11 mouse cellular contexts compared by ENCODE assay signal in the genomic region with DNA sequence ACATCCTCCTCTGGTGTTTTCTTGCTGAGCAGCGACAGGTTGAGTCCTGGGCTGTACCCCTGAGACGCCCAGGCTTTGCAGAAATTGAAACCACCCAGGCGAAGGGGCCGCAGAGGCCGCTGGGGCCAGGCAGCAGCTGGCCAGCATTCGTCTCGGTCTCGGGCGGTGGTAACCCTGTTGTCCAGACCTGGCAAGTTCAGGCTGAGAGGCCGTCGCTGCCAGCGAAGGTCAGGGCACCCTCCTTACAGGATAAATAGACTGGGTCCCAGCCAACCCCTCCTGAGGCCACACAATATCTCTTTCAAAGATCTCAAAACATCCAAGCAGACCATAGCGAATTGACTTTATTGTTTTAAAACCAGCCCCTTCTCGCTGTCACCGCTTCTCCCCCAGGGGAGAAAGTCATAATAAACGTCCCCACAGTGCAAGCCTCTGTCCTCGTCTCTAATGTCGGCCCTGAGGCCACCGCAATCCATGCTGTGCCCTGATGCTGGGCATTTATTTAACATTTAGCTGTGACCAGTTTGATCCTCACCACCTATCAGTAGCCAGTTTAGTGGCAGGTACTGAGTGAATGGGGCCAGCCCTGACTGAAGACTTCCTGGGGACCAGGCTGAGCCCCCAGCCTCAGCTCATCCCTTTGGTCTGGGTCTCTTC.
DNase-seq lines count a peak whose midpoint lies in the region; ATAC-seq and TF ChIP-seq lines count a peak whose summit lies in the region.
"Had no signal": no experiment of that assay in that cellular context is flagged by ENCODE, and none has a peak within 500 bp of the region (broad histone marks: within the 10 kb centered on the region; RNA-seq: fewer than 3 reads in every experiment).

No protein-coding gene starts in this region.

- no peaks in the 10 kb centered on the region for H3K36me3 ChIP-seq in embryonic facial prominence, embryonic 11.5 days (replicated peaks; ENCODE audit: control insufficient read depth, insufficient read depth, low read depth, low read length)
- no peaks in the 10 kb centered on the region for H3K36me3 ChIP-seq in hindbrain, embryonic 13.5 days
- no peaks in the 10 kb centered on the region for H3K36me3 ChIP-seq in midbrain, postnatal 0 days (ENCODE audit: insufficient read depth, low read length)

- H3K4me1 ChIP-seq in embryonic facial prominence, embryonic 11.5 days (ENCODE audit: control insufficient read depth, insufficient read depth, low read length) = peaks cover 3% of the 10 kb centered on the region; the same call in 1 of the 2 replicates
- peaks cover 20% of the 10 kb centered on the region for H3K4me1 ChIP-seq in hindbrain, embryonic 13.5 days (replicated peaks)
- H3K4me1 ChIP-seq in midbrain, postnatal 0 days (ENCODE audit: insufficient read depth, low read length) = no peaks in the 10 kb centered on the region
- H3K4me1 ChIP-seq in lung, adult 2 months (ENCODE audit: control insufficient read depth, insufficient read depth, low read length) = no peaks in the 10 kb centered on the region
- H3K4me1 ChIP-seq: forebrain, embryonic 13.5 days had no signal

- no peaks in the 10 kb centered on the region; the same call in 1 of the 2 replicates for H3K27me3 ChIP-seq in embryonic facial prominence, embryonic 11.5 days (ENCODE audit: control insufficient read depth, insufficient read depth, low read length)
- H3K27me3 ChIP-seq in hindbrain, embryonic 13.5 days = 0 out of 2 replicates have a peak, but pooled peaks cover 7% of the 10 kb centered on the region
- no peaks in the 10 kb centered on the region for H3K27me3 ChIP-seq in midbrain, postnatal 0 days (ENCODE audit: insufficient read depth, low read length)
- H3K27me3 ChIP-seq: forebrain, embryonic 13.5 days; megakaryocyte, embryonic 14.5 days had no signal

- no peak overlapping the region for H3K9ac ChIP-seq in embryonic facial prominence, embryonic 11.5 days (replicated peaks; ENCODE audit: low read length)
- H3K9ac ChIP-seq in hindbrain, embryonic 13.5 days = 0 out of 2 replicates have a peak overlapping the region, but pooled peaks have one; percentile 14
- no peak overlapping the region for H3K9ac ChIP-seq in midbrain, postnatal 0 days (replicated peaks; ENCODE audit: low read length, poor library complexity, severe bottlenecking)
- H3K9ac ChIP-seq: forebrain, embryonic 13.5 days; liver, postnatal 0 days had no signal

- H3K9me3 ChIP-seq in embryonic facial prominence, embryonic 11.5 days (replicated peaks; ENCODE audit: control insufficient read depth, low read length) = no peaks in the 10 kb centered on the region
- H3K9me3 ChIP-seq in hindbrain, embryonic 13.5 days = no peaks in the 10 kb centered on the region
- H3K9me3 ChIP-seq in midbrain, postnatal 0 days (ENCODE audit: low read length) = no peaks in the 10 kb centered on the region
- H3K9me3 ChIP-seq: forebrain, embryonic 13.5 days; megakaryocyte, embryonic 14.5 days had no signal

- H3K27ac ChIP-seq in embryonic facial prominence, embryonic 11.5 days (replicated peaks; ENCODE audit: low read depth, low read length) = no peak overlapping the region
- H3K27ac ChIP-seq in hindbrain, embryonic 13.5 days = no peak overlapping the region
- no peak overlapping the region for H3K27ac ChIP-seq in midbrain, postnatal 0 days (ENCODE audit: low read depth, low read length)
- H3K27ac ChIP-seq: forebrain, embryonic 13.5 days; heart, adult 2 months had no signal

- no peak for TF ChIP-seq POLR2A in lung, adult 2 months (IDR thresholded peaks at IDR 0.05; ENCODE audit: borderline replicate concordance, extremely low read depth, low read depth, low read length)

- no peak for TF ChIP-seq CTCF in midbrain, postnatal 0 days (IDR thresholded peaks at IDR 0.05)
- no peak for TF ChIP-seq CTCF in lung, adult 2 months (IDR thresholded peaks at IDR 0.05; ENCODE audit: insufficient read depth, low read length)

- no peak overlapping the region for H3K4me2 ChIP-seq in embryonic facial prominence, embryonic 11.5 days (ENCODE audit: low read depth, low read length)
- no peak overlapping the region for H3K4me2 ChIP-seq in hindbrain, embryonic 13.5 days
- no peak overlapping the region for H3K4me2 ChIP-seq in midbrain, postnatal 0 days (ENCODE audit: low read depth, low read length, poor library complexity, severe bottlenecking)
- H3K4me2 ChIP-seq: forebrain, embryonic 13.5 days had no signal

- WGBS in embryonic facial prominence, embryonic 11.5 days = 19% methylated on average over 19 of the region's 19 CpGs
- 21% methylated on average over 19 of the region's 19 CpGs for WGBS in hindbrain, embryonic 13.5 days
- WGBS in midbrain, postnatal 0 days = 25% methylated on average over 19 of the region's 19 CpGs
- WGBS in lung, adult 2 months = 57% methylated on average over 19 of the region's 19 CpGs

- no peak overlapping the region for H3K4me3 ChIP-seq in embryonic facial prominence, embryonic 11.5 days (ENCODE audit: low read depth, low read length)
- no peak overlapping the region for H3K4me3 ChIP-seq in hindbrain, embryonic 13.5 days
- no peak overlapping the region for H3K4me3 ChIP-seq in midbrain, postnatal 0 days (ENCODE audit: low read depth, low read length)
- H3K4me3 ChIP-seq in lung, adult 2 months (replicated peaks; ENCODE audit: extremely low read depth, low read depth, low read length) = no peak overlapping the region
- H3K4me3 ChIP-seq: forebrain, embryonic 13.5 days; heart, adult 2 months had no signal

- DNase-seq in kidney, postnatal 4 days = peak; percentile 25 to 51
- DNase-seq in kidney, adult 9 months = no peak
- DNase-seq in embryonic facial prominence, embryonic 11.5 days (ENCODE audit: low spot score) = peak; percentile 46
- peak; percentile 16 for DNase-seq in midbrain, postnatal 0 days (ENCODE audit: low spot score)
- no peak for DNase-seq in lung, adult 2 months
- DNase-seq in kidney, adult 11 months = no peak
- DNase-seq: heart, adult 2 months; liver, postnatal 0 days had no signal

- peak; percentile 42; the same call in 1 of the 2 replicates for ATAC-seq in embryonic facial prominence, embryonic 11.5 days (replicated peaks; ENCODE audit: insufficient number of reproducible peaks, low FRiP score, low TSS enrichment, low read depth)
- ATAC-seq in hindbrain, embryonic 13.5 days (ENCODE audit: low FRiP score) = no peak; the same call in 1 of the 2 replicates
- ATAC-seq in midbrain, postnatal 0 days (ENCODE audit: low FRiP score) = no peak
- ATAC-seq: forebrain, embryonic 13.5 days; liver, postnatal 0 days had no signal

Comparison
In these comparisons a context has a peak if more than half of its experiments do, and no peak if none do; other contexts are left out.
1. DNase-seq: peak in kidney, postnatal 4 days (2 of 2), embryonic facial prominence, embryonic 11.5 days (single experiment) and midbrain, postnatal 0 days (single experiment); none in kidney, adult 9 months (single experiment), lung, adult 2 months (single experiment) and kidney, adult 11 months (single experiment).